Mouse (Mus musculus): ENCODE measurements around the gene Pus7. TPM values are rescaled to one million over a fixed set of nuclear protein-coding genes. Genes with fewer than 3 reads are reported as not detected.

Gene Pus7
- 35.3 and 47.2 TPM in 2 replicates for total RNA-seq (2012; rRNA removed)
- 62.9 and 66.9 TPM in 2 replicates for total RNA-seq (2014; rRNA removed)
- polyA plus RNA-seq (2012; ENCODE audit: insufficient read length, low read depth), result 61.9 and 74.7 TPM in 2 replicates

DNA sequence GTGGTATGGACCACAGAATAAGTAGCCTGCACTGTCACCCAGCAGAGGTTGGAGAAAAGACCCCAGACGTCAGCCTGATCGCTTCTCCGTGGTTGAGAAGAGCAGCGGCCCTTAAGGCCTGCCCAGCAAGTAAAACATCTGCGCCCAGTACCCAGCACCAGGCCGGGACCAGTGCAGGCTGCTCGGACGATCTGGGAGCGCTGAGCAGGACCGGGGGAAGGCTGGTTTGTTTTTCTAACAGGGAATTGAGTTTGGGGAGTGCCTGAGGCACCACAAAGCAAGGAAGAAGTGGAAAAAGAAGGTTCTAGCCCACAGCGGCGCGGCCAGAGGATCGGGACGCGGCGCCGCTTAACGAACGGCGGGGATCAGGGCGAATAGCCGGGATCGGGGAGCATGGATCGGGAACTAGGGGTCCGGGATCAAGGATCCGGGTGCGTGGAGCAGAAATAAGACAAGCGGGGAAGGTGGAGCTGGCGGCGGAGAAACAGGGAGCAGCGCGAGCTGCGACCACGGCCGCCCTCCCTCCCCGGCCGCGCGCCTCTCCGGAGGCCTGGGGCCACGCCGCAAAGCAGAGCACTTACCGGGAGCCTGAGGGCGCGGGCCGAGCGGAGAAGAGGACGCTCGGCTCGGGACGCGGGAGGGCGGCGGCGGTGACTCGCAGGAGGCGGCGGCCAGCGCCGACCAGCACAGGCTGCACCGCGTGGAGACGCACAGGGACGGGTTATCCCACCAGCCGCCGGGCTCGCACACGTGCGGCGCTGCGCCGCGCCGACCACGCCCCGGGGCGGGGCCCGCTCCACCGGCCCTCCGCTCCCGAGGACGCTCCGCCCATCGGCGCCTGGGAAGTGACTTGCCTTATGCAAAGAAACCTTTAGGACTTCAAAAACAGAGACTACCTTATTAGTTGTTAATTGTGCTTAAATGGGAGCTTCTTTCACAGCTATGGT, at the start of gene Pus7:
Pus7 (minus strand) TSS at position 781 of the 947 bp plus-strand sequence.
- Histone ChIP-seq H3K27me3 (replicated peaks) (no peaks in the 10 kb centered on the region), H3K4me2 (ENCODE audit: insufficient read depth, low read depth, poor library complexity, severe bottlenecking) (peak within 1 kb of the TSS; percentile 82; the same call in 1 of the 2 replicates), H3K36me3 (replicated peaks in 1 of 2; ENCODE audit: control insufficient read depth in 1 of 2, insufficient read depth in 1 of 2, low read length in 1 of 2) (peaks cover under 1 to 21% of the 10 kb centered on the region in 2 experiments), H3K9me3 (replicated peaks; ENCODE audit: low read length) (peaks cover 7% of the 10 kb centered on the region), H3K79me2 (replicated peaks; ENCODE audit: control insufficient read depth, extremely low read depth, insufficient read depth, poor library complexity, severe bottlenecking) (peaks cover 53% of the 10 kb centered on the region), H3K4me1 (ENCODE audit: control insufficient read depth in 1 of 2, insufficient read depth in 2 of 2) (peaks cover 3 to 34% of the 10 kb centered on the region in 2 experiments; a peak in 3 of 4 replicates), H3K4me3 (replicated peaks in 1 of 3; ENCODE audit: low read depth in 2 of 3, low read length in 2 of 3, poor library complexity in 1 of 3) (peak within 1 kb of the TSS; percentile 77 to 95 (median 95)), H3K9ac (ENCODE audit: insufficient read depth, low read depth) (peak within 1 kb of the TSS; percentile 94), H3K27ac (ENCODE audit: insufficient read depth, low read depth) (no peak within 1 kb of the TSS)
- dilution Hi-C loops (cut with MboI; ENCODE audit: extremely low pct_ligation_motif_present, extremely low pct_unique_long_range_greater_than_20kb, low sequenced_read_pairs) (no loop called here), in situ Hi-C loops (cut with MboI; ENCODE audit: low pct_ligation_motif_present, low pct_unique_long_range_greater_than_20kb, low sequenced_read_pairs) (no loop called here)
- peak; percentile 87 for DNase-seq (ENCODE audit: extremely low read depth)
- TF ChIP-seq TCF12 (IDR thresholded peaks at IDR 0.05; ENCODE audit: low read depth, low read length) (peak; percentile 79), MAFK (IDR thresholded peaks at IDR 0.05; ENCODE audit: insufficient replicate concordance, low read length) (no peak), E2F4 (IDR thresholded peaks at IDR 0.05; ENCODE audit: insufficient replicate concordance, low read depth, low read length) (no peak), SMC3 (IDR thresholded peaks at IDR 0.05; ENCODE audit: low read depth, low read length) (no peak), USF2 (conservative IDR thresholded peaks at IDR 0.05; ENCODE audit: low read depth, low read length) (no peak), ZC3H11A (IDR thresholded peaks at IDR 0.05; ENCODE audit: low read depth, low read length) (no peak), JUN (IDR thresholded peaks at IDR 0.05; ENCODE audit: insufficient read depth, low read depth, low read length) (no peak), NELFE (IDR thresholded peaks at IDR 0.05; ENCODE audit: low read depth, low read length) (peak; percentile 91), ETS1 (conservative IDR thresholded peaks at IDR 0.05; ENCODE audit: low read depth, low read length) (no peak), ZKSCAN1 (IDR thresholded peaks at IDR 0.05; ENCODE audit: borderline replicate concordance, low read depth, low read length) (no peak), MAX (IDR thresholded peaks at IDR 0.05; ENCODE audit: low read length) (peak; percentile 93), CHD1 (IDR thresholded peaks at IDR 0.05; ENCODE audit: low read depth, low read length) (no peak), HCFC1 (IDR thresholded peaks at IDR 0.05; ENCODE audit: low read depth, low read length) (peak; percentile 42), JUND (conservative IDR thresholded peaks at IDR 0.05; ENCODE audit: low read depth, low read length) (no peak), PAX5 (IDR thresholded peaks at IDR 0.05; ENCODE audit: low read length) (no peak), ZNF384 (IDR thresholded peaks at IDR 0.05; ENCODE audit: low read depth, low read length) (no peak), MXI1 (IDR thresholded peaks at IDR 0.05; ENCODE audit: low read depth, low read length) (peak; percentile 99), MEF2A (IDR thresholded peaks at IDR 0.05; ENCODE audit: borderline replicate concordance, low read depth, low read length) (0 out of 2 replicates have a peak, but pooled peaks have one; percentile 8), MYC (IDR thresholded peaks at IDR 0.05; ENCODE audit: low read depth, low read length) (peak; percentile 93), BHLHE40 (IDR thresholded peaks at IDR 0.05; ENCODE audit: low read depth, low read length) (peak; percentile 94), RAD21 (IDR thresholded peaks at IDR 0.05; ENCODE audit: low read depth, low read length) (no peak), SIN3A (IDR thresholded peaks at IDR 0.05; ENCODE audit: low read length) (peak; percentile 87), USF1 (IDR thresholded peaks at IDR 0.05; ENCODE audit: low read depth, low read length) (peak; percentile 47), TBP (conservative IDR thresholded peaks at IDR 0.05; ENCODE audit: low read depth, low read length) (no peak; the same call in none of the 2 replicates), POLR2AphosphoS2 (IDR thresholded peaks at IDR 0.05; ENCODE audit: low read depth, low read length) (peak; percentile 83; the same call in 1 of the 2 replicates), NRF1 (IDR thresholded peaks at IDR 0.05; ENCODE audit: low read depth, low read length) (peak; percentile 67), POLR2A (IDR thresholded peaks at IDR 0.05; ENCODE audit: low read depth, low read length) (peak; percentile 89), RCOR1 (conservative IDR thresholded peaks at IDR 0.05; ENCODE audit: low read depth, low read length) (0 out of 2 replicates have a peak, but pooled peaks have one; percentile 60), CTCF (conservative IDR thresholded peaks at IDR 0.05 in 1 of 2, IDR thresholded peaks at IDR 0.05 in 1 of 2; ENCODE audit: low read depth in 2 of 2, low read length in 2 of 2) (no peak), ELF1 (IDR thresholded peaks at IDR 0.05; ENCODE audit: low read depth, low read length) (peak; percentile 18; the same call in 1 of the 2 replicates), ZMIZ1 (IDR thresholded peaks at IDR 0.05; ENCODE audit: low read depth, low read length) (peak; percentile 86), GABPA (IDR thresholded peaks at IDR 0.05; ENCODE audit: insufficient replicate concordance, low read depth, low read length) (no peak), IRF4 (IDR thresholded peaks at IDR 0.05; ENCODE audit: low read depth, low read length) (no peak), UBTF (IDR thresholded peaks at IDR 0.05; ENCODE audit: low read depth, low read length) (peak; percentile 88), KAT2A (IDR thresholded peaks at IDR 0.05; ENCODE audit: insufficient replicate concordance, low read length) (no peak), MAZ (IDR thresholded peaks at IDR 0.05; ENCODE audit: low read depth, low read length) (no peak), CHD2 (IDR thresholded peaks at IDR 0.05; ENCODE audit: low read length) (no peak)
